Mouse (Mus musculus) midbrain, embryonic 14.5 days (tissue): ENCODE measurements around the gene Dlg3. TPM values are rescaled to one million over a fixed set of nuclear protein-coding genes. Genes with fewer than 3 reads are reported as not detected.

ENCODE experiments used
- ATAC-seq: fragments of 200-750 bp; cut with Nextera tagmentation; 2 replicates; pipeline ENCODE4 v1.8.0; 2017; ENCODE audit warnings: moderate number of reproducible peaks, moderate library complexity; ENCODE audit not compliant: low FRiP score, low TSS enrichment
- DNase-seq: peaks from one replicate; pipeline ENCODE4 v3.0.0-alpha.2; 2015
- H3K27ac ChIP-seq: fragments of 300-500 bp; sonication (generic); replicated peaks from 2 replicates; pipeline ENCODE4 v1.5.1; 2014; ENCODE audit warnings: mild to moderate bottlenecking, low read depth, low read length, moderate library complexity
- H3K27me3 ChIP-seq: fragments of 300-500 bp; sonication (generic); 2 replicates; pipeline ENCODE4 v1.6.1; 2014; ENCODE audit warnings: low read length, control low read depth, mixed read lengths; ENCODE audit not compliant: control insufficient read depth, insufficient read depth
- H3K36me3 ChIP-seq: fragments of 300-500 bp; sonication (generic); 2 replicates; pipeline ENCODE4 v1.6.1; 2014; ENCODE audit warnings: low read length, control low read depth; ENCODE audit not compliant: control insufficient read depth, insufficient read depth
- H3K4me1 ChIP-seq: fragments of 300-500 bp; sonication (generic); 2 replicates; pipeline ENCODE4 v1.6.1; 2014; ENCODE audit warnings: mild to moderate bottlenecking, antibody characterized with exemption, low read length, control low read depth; ENCODE audit not compliant: control insufficient read depth, insufficient read depth
- H3K4me2 ChIP-seq: fragments of 300-500 bp; sonication (generic); 2 replicates; pipeline ENCODE4 v1.6.1; 2014; ENCODE audit warnings: mild to moderate bottlenecking, low read length, moderate library complexity
- H3K4me3 ChIP-seq: fragments of 300-500 bp; sonication (generic); replicated peaks from 2 replicates; pipeline ENCODE4 v1.5.1; 2014; ENCODE audit warnings: low read depth, low read length
- H3K9ac ChIP-seq: fragments of 300-500 bp; sonication (generic); replicated peaks from 2 replicates; pipeline ENCODE4 v1.6.1; 2014; ENCODE audit warnings: mild to moderate bottlenecking, low read length, moderate library complexity
- H3K9me3 ChIP-seq: fragments of 300-500 bp; sonication (generic); 2 replicates; pipeline ENCODE4 v1.6.1; 2016; ENCODE audit warnings: low read length, control low read depth, mixed read lengths; ENCODE audit not compliant: control insufficient read depth
- WGBS: fragments of 180-500 bp; shearing (Covaris S2); extraction: QIAGEN DNeasy Blood & Tissue Kit; methylation state at CpG from one replicate; pipeline ENCODE4 v1.1.7; 2014; 5-methylcytosine and 5-hydroxymethylcytosine counted together
- polyA plus RNA-seq: library from polyadenylated mRNA; unstranded; fragments of >200 nt; fragmentation: Nextera tagmentation; extraction: Ambion mirVana; gene quantifications from 2 replicates; pipeline ENCODE4 v1.2.1, GENCODE M21; 2014

Dlg3 gene
- polyA plus RNA-seq, 1 experiment from 2014 or later: 14.8 TPM

GRCm38 (mm10) chrX:100802034-100802433 is 34.5 kb downstream of the Dlg3 start:
- 82% methylated on average over 6 of the region's 6 CpGs for WGBS
- Histone ChIP-seq H3K27ac (no peak overlapping the region), H3K9me3 (no peaks in the 10 kb centered on the region), H3K4me3 (no peak overlapping the region), H3K27me3 (no peaks in the 10 kb centered on the region), H3K4me1 (no peaks in the 10 kb centered on the region), H3K9ac (no peak overlapping the region), H3K4me2 (no peak overlapping the region), H3K36me3 (peaks cover 18% of the 10 kb centered on the region)
- DNase-seq (no peak), ATAC-seq (no peak)

DNA sequence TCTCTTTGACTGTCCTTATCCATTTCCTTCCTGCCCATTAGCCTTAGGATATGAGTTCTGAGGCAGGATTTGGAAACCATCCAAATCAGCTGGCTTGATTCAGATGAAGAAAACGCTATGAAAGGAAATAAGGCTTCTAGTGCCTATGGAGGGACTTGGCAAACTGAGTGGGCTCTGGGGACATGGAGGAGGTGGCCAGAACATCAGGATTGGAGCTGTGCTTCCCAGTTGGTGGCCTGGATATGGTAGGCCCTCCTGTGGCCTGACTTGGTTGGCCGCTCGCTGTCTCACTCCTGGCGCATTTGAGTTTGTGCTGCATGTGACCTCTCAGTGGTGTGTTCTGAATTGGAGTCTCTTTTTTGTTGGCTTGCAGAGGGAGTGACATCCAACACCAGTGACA is 43.6 kb downstream of the Dlg3 start:
- ATAC-seq: no peak
- H3K4me3 ChIP-seq: no peak overlapping the region
- H3K9ac ChIP-seq: no peak overlapping the region
- peaks cover 72% of the 10 kb centered on the region for H3K36me3 ChIP-seq
- no peak overlapping the region for H3K27ac ChIP-seq
- DNase-seq: no peak
- 81% methylated on average over 4 of the region's 4 CpGs for WGBS
- no peak overlapping the region for H3K4me2 ChIP-seq
- H3K4me1 ChIP-seq: no peaks in the 10 kb centered on the region
- no peaks in the 10 kb centered on the region for H3K9me3 ChIP-seq
- H3K27me3 ChIP-seq: no peaks in the 10 kb centered on the region

DNA sequence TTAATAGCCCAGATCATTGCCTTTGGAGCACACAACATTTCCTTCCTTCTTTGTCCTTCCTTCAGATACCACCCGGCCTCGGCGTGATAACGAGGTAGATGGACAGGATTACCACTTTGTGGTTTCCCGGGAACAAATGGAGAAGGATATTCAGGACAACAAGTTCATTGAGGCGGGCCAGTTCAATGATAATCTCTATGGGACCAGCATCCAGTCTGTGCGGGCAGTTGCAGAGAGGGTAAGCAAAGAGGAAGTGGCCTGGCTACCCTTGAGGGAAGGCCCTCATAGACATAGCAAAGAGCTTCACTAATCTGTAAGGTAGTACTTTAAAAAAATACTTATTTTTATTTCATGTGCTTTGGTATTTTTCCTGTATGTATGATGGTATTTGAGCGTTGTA is 46.6 kb downstream of the Dlg3 start:
- H3K27ac ChIP-seq: no peak overlapping the region
- ATAC-seq (no peak), DNase-seq (no peak)
- H3K27me3 ChIP-seq: no peaks in the 10 kb centered on the region
- H3K9me3 ChIP-seq: no peaks in the 10 kb centered on the region
- no peak overlapping the region for H3K9ac ChIP-seq
- H3K4me3 ChIP-seq: no peak overlapping the region
- no peaks in the 10 kb centered on the region for H3K4me1 ChIP-seq
- WGBS: 94% methylated on average over 8 of the region's 8 CpGs
- no peak overlapping the region for H3K4me2 ChIP-seq
- peaks cover 63% of the 10 kb centered on the region for H3K36me3 ChIP-seq

GRCm38 (mm10) chrX:100815766-100816165 is 48.2 kb downstream of the Dlg3 start:
- Histone ChIP-seq H3K9me3 (no peaks in the 10 kb centered on the region), H3K27me3 (no peaks in the 10 kb centered on the region), H3K4me2 (no peak overlapping the region), H3K4me3 (no peak overlapping the region), H3K4me1 (no peaks in the 10 kb centered on the region), H3K9ac (no peak overlapping the region), H3K27ac (no peak overlapping the region), H3K36me3 (peaks cover 55% of the 10 kb centered on the region)
- ATAC-seq (no peak), DNase-seq (no peak)
- WGBS: 84% methylated on average over 7 of the region's 7 CpGs

GRCm38 (mm10) chrX:100818681-100819080 is 51.2 kb downstream of the Dlg3 start:
- H3K4me2 ChIP-seq: no peak overlapping the region
- H3K9me3 ChIP-seq: no peaks in the 10 kb centered on the region
- no peak overlapping the region for H3K4me3 ChIP-seq
- no peaks in the 10 kb centered on the region for H3K4me1 ChIP-seq
- ATAC-seq (no peak), DNase-seq (no peak)
- H3K9ac ChIP-seq: no peak overlapping the region
- no peak overlapping the region for H3K27ac ChIP-seq
- peaks cover 36% of the 10 kb centered on the region for H3K36me3 ChIP-seq
- WGBS: 92% methylated on average over 9 of the region's 9 CpGs
- H3K27me3 ChIP-seq: no peaks in the 10 kb centered on the region

- DNase-seq: no peak
- no peak for ATAC-seq
- H3K4me1 ChIP-seq: no peaks in the 10 kb centered on the region
- H3K4me3 ChIP-seq: no peak overlapping the region
- no peaks in the 10 kb centered on the region for H3K27me3 ChIP-seq
- no peak overlapping the region for H3K4me2 ChIP-seq
- WGBS: 83% methylated on average over 1 of the region's 1 CpGs
- H3K9me3 ChIP-seq: no peaks in the 10 kb centered on the region
- no peak overlapping the region for H3K9ac ChIP-seq
- peaks cover 14% of the 10 kb centered on the region for H3K36me3 ChIP-seq
- no peak overlapping the region for H3K27ac ChIP-seq
Observed at GRCm38 (mm10) chrX:100821149-100821548, 53.6 kb downstream of the Dlg3 start.

GRCm38 (mm10) chrX:100825557-100825956 is 58.0 kb downstream of the Dlg3 start:
- Histone ChIP-seq H3K27me3 (no peaks in the 10 kb centered on the region), H3K9me3 (no peaks in the 10 kb centered on the region), H3K9ac (no peak overlapping the region), H3K27ac (no peak overlapping the region), H3K4me1 (no peaks in the 10 kb centered on the region), H3K4me2 (no peak overlapping the region), H3K36me3 (no peaks in the 10 kb centered on the region), H3K4me3 (no peak overlapping the region)
- 76% methylated on average over 1 of the region's 1 CpGs for WGBS
- DNase-seq (no peak), ATAC-seq (no peak)

GRCm38 (mm10) chrX:100832806-100833205 is 65.3 kb downstream of the Dlg3 start:
- DNase-seq: no peak
- Histone ChIP-seq H3K27ac (no peak overlapping the region), H3K27me3 (no peaks in the 10 kb centered on the region), H3K4me1 (no peaks in the 10 kb centered on the region), H3K9me3 (no peaks in the 10 kb centered on the region), H3K36me3 (no peaks in the 10 kb centered on the region), H3K9ac (no peak overlapping the region), H3K4me2 (no peak overlapping the region), H3K4me3 (no peak overlapping the region)
- 89% methylated on average over 2 of the region's 2 CpGs for WGBS
- no peak for ATAC-seq

DNA sequence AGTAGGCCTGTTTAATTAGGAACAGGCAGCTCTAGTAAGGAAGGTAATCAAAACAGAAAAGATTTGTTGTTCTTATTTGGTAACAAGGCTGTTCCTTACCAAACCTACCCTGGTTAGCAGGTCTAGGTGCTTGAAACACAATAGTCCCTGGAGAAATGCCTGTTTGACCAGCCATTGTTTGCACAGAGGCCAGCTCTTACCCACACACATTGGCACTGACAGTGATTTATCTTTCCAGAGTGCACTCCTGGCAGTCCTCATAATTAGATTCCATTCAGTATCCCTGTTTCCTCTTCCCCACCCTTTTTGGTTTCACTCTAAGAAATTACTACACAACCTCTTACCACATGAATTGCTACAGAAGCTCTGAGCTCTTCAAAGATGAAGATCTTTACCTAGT is 71.7 kb downstream of the Dlg3 start:
- no peak overlapping the region for H3K4me2 ChIP-seq
- H3K9ac ChIP-seq: no peak overlapping the region
- no peak overlapping the region for H3K27ac ChIP-seq
- H3K4me1 ChIP-seq: no peaks in the 10 kb centered on the region
- no peaks in the 10 kb centered on the region for H3K36me3 ChIP-seq
- no peaks in the 10 kb centered on the region for H3K9me3 ChIP-seq
- ATAC-seq (no peak), DNase-seq (no peak)
- H3K4me3 ChIP-seq: no peak overlapping the region
- no peaks in the 10 kb centered on the region for H3K27me3 ChIP-seq
